Mouse (Mus musculus) liver, embryonic 14 days (tissue): ENCODE data around the gene F2. TPM values are rescaled to one million over a fixed set of nuclear protein-coding genes. Genes with fewer than 3 reads are reported as not detected.

ENCODE experiments used
- polyA plus RNA-seq: library from polyadenylated mRNA; depleted of rRNA; stranded (reverse); fragments of >200 nt; gene quantifications from 2 replicates; pipeline ENCODE4 v1.2.3, GENCODE M21; 2012; rRNA removed

The F2 gene
- 180 and 197 TPM in 2 replicates for polyA plus RNA-seq

GRCm38 (mm10) chr2:91636229-91636628 lies at the start of gene F2:
Gene F2 (minus strand): TSS chr2:91636414.

GRCm38 (mm10) chr2:91649553-91650359 lies 13.5 kb upstream of the F2 start, which contains the start of the genes Zfp408 and Arhgap1:
Gene Zfp408 (minus strand): TSS chr2:91649791.
Gene Arhgap1 (plus strand): TSS chr2:91649860.

Other genes starting within 250 kb of the F2 start
- 1.8 TPM in 2 replicates for gene 1110051M20Rik, start 191.7 kb downstream of the F2 start, polyA plus RNA-seq
- gene Lrp4, start 178.9 kb downstream of the F2 start, polyA plus RNA-seq, result 0.60 and 0.76 TPM in 2 replicates
- 20.3 and 23.6 TPM in 2 replicates for gene Ckap5, start 109.7 kb downstream of the F2 start, polyA plus RNA-seq
- 5.3 and 5.4 TPM in 2 replicates for gene Zfp408, start 13.4 kb upstream of the F2 start, polyA plus RNA-seq
- 20.5 and 26.1 TPM in 2 replicates for gene Arhgap1, start 13.4 kb upstream of the F2 start, polyA plus RNA-seq
- gene Atg13, start 74.2 kb upstream of the F2 start, polyA plus RNA-seq, result 7.2 and 7.9 TPM in 2 replicates
- gene Harbi1, start 74.4 kb upstream of the F2 start, polyA plus RNA-seq, result 2.4 and 2.7 TPM in 2 replicates
- 3.4 and 4.0 TPM in 2 replicates for gene Ambra1, start 93.7 kb upstream of the F2 start, polyA plus RNA-seq